Mouse (Mus musculus): ENCODE results near the gene Maml3. TPM values are rescaled to one million over a fixed set of nuclear protein-coding genes. Genes with fewer than 3 reads are reported as not detected.

Maml3 gene
- polyA plus RNA-seq, 1 experiment from 2014 or later = 1.5 TPM

Other genes with a start within 250 kb of the Maml3 start
- gene Foxo1, start 163.3 kb upstream of the Maml3 start, polyA plus RNA-seq (2016; fragmentation: Nextera tagmentation; extraction: Ambion mirVana) = 2.5 and 2.6 TPM in 2 replicates

All from liver, embryonic 12.5 days (tissue).